Mouse (Mus musculus) C2C12 (cell line): ENCODE measurements around the gene Sema4d.

Source experiments
- CTCF ChIP-seq: IDR thresholded peaks from one replicate; pipeline ENCODE4 v1.5.1; 2011; ENCODE audit not compliant: control insufficient read depth, insufficient read depth, insufficient read length
- MAX ChIP-seq: IDR thresholded peaks from one replicate; pipeline ENCODE4 v1.6.1; 2011; ENCODE audit warnings: mild to moderate bottlenecking, control low read depth
- MYOG ChIP-seq: IDR thresholded peaks from one replicate; pipeline ENCODE4 v1.6.1; 2011; ENCODE audit not compliant: control insufficient read depth, insufficient read length; ENCODE audit errors: extremely low read depth

DNA sequence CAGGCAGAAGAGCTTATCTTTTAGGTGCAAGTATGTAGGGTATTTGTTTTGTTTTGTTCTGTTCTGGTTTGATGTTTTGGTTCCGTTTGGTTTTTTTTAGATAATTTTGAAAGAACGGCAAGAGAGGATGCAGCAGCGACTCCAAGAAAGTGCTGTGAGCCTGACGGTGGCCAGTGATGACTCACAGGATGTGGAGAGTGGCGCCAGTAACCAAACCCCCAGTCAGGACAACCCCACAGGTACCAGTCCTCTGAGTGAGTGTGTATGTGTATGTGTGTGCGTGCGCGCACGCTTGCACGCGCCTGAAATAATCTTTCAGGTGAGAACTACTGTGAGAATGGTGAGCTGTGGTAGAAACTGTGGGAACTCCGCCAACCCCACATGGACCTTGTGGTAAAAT lies 116.5 kb downstream of the Sema4d start:
- TF ChIP-seq MYOG = no peak
- no peak for TF ChIP-seq CTCF
- TF ChIP-seq MAX = no peak
